ENCODE assay signal across 8 mouse cellular contexts in the genomic region with DNA sequence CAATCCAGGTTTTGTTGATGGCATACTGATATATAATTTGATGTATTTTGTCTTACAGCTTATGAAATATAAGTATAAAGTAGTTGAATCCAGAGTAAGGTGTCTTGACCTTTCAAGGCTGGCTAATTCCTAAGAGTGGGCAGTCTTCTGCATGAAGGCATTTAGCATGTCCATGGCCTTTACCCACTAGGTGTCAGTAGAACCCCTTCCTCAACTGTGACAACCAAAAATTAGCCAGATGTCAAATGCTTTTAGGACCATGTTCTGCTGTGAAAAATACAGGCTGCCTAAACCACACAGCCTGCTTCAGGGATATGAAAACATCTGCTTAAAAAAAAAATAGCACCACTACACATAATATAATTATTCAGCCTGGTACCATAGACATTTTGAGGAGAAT. TPM values are rescaled to one million over a fixed set of nuclear protein-coding genes. Genes with fewer than 3 reads are reported as not detected.
DNase-seq lines count a peak whose midpoint lies in the region; ATAC-seq and TF ChIP-seq lines count a peak whose summit lies in the region.

No protein-coding gene starts in this region.

- TF ChIP-seq EP300 in lung, postnatal 0 days (IDR thresholded peaks at IDR 0.05), result 0 out of 2 replicates have a peak, but pooled peaks have one; percentile 17

- H3K4me3 ChIP-seq in lung, postnatal 0 days (ENCODE audit: low read depth, low read length), result no peak overlapping the region

- intact Hi-C loops in gastrocnemius, postnatal 14 days (cut with DNase I; ENCODE audit: low total_unique reads), result no loop called here

- TF ChIP-seq CTCF in lung, postnatal 0 days (IDR thresholded peaks at IDR 0.05), result peak; percentile 78

- H3K36me3 ChIP-seq in lung, postnatal 0 days (ENCODE audit: insufficient read depth, low read length), result no peaks in the 10 kb centered on the region

- H3K9me3 ChIP-seq in lung, postnatal 0 days (ENCODE audit: low read length), result no peaks in the 10 kb centered on the region

- H3K27ac ChIP-seq in lung, postnatal 0 days (ENCODE audit: low read length), result no peak overlapping the region

- no peak for ATAC-seq in lung, postnatal 0 days
- no peak for ATAC-seq in erythroblast, adult 5-6 weeks (replicated peaks; ENCODE audit: low FRiP score, poor library complexity, severe bottlenecking)

- H3K9ac ChIP-seq in lung, postnatal 0 days (replicated peaks; ENCODE audit: low read depth), result no peak overlapping the region

- H3K27me3 ChIP-seq in lung, postnatal 0 days (replicated peaks; ENCODE audit: insufficient read depth, low read length), result no peaks in the 10 kb centered on the region

- H3K4me2 ChIP-seq in lung, postnatal 0 days (replicated peaks; ENCODE audit: low read depth, low read length), result no peak overlapping the region

- DNase-seq in gastrocnemius, adult 18-20 months (ENCODE audit: low spot score), result peak; percentile 66
- no peak for DNase-seq in gastrocnemius, postnatal 14 days
- DNase-seq in right cerebral cortex, postnatal 10 days (ENCODE audit: low spot score in 2 of 2), result peak; percentile 49 to 60
- DNase-seq in right cerebral cortex, postnatal 25 days, result no peak
- DNase-seq in embryo, embryonic 9.5 days (ENCODE audit: extremely low spot score), result peak; percentile 74
- peak; percentile 72 for DNase-seq in lung, postnatal 0 days (ENCODE audit: low spot score)
- DNase-seq in thymus, postnatal 25 days, result peak; percentile 40

- no peaks in the 10 kb centered on the region for H3K4me1 ChIP-seq in lung, postnatal 0 days (ENCODE audit: insufficient read depth, low read depth, low read length)

RNA-seq across cellular contexts. Expression of gene Arhgap29, which starts 11.8 kb away (rescaled TPM):
- 10 to 100 TPM in 1 of 2 experiments, 1 to 10 TPM in 1; 9.0 to 18.0 TPM for total RNA-seq in gastrocnemius, adult 18-20 months (2021)
- total RNA-seq in gastrocnemius, postnatal 14 days (2021), result 10 to 100 TPM; 27.2 to 29.6 TPM
- 56.8 and 67.2 TPM in 2 replicates for polyA plus RNA-seq in lung, postnatal 0 days (2015; fragmentation: Nextera tagmentation; extraction: Ambion mirVana)
- 0.19 TPM in 1 of 2 replicates, not detected in the other for total RNA-seq in erythroblast, adult 5-6 weeks (2015; ENCODE audit: low replicate concordance)
- total RNA-seq in erythroblast, adult 5-6 weeks (2017; ENCODE audit: low replicate concordance), result 0.51 TPM in 1 of 2 replicates, not detected in the other

Comparison
In these comparisons a context has a peak if more than half of its experiments do, and no peak if none do; other contexts are left out.
1. DNase-seq: peak in gastrocnemius, adult 18-20 months (single experiment), right cerebral cortex, postnatal 10 days (2 of 2), embryo, embryonic 9.5 days (single experiment), lung, postnatal 0 days (single experiment) and thymus, postnatal 25 days (single experiment); none in gastrocnemius, postnatal 14 days (single experiment) and right cerebral cortex, postnatal 25 days (single experiment).
2. RNA of gene Arhgap29, which starts 11.8 kb away (total RNA-seq): 27.2 to 29.6 TPM in gastrocnemius, postnatal 14 days and 9.0 to 18.0 TPM in gastrocnemius, adult 18-20 months; 0.19 to 0.51 TPM in erythroblast, adult 5-6 weeks; every median in the first group is over 4 times any median in the second.